Mouse (Mus musculus) cerebellum, adult 11 months (tissue): ENCODE data around the gene Gm13090.

Experiments
- DNase-seq: peaks from one replicate; pipeline ENCODE4 v3.0.0; 2022

Gene Gm13090

GRCm38 (mm10) chr4:151097104-151097438 is 7.7 kb downstream of the Gm13090 start:
- DNase-seq: no peak

GRCm38 (mm10) chr4:151103646-151104045 is 14.3 kb downstream of the Gm13090 start:
- DNase-seq: no peak

DNA sequence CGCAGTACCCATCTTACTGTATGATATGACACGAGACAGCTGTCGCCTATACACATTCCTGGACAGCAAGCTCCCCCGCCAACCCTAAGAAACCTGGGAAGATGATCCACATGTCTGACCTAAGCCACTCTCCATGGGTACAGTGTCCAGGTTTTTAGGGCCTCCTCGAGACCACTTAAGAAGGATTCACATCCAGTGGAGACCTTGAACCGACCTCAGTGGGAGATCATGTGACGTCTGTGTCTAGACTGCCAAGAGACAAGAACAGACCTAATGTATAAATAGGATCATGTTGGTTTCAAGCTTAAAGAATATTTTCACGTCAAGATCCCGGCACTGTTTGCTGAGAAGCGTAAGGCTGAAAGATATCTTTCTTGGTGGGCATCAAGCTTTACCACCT is 14.8 kb downstream of the Gm13090 start:
- DNase-seq: no peak

DNA sequence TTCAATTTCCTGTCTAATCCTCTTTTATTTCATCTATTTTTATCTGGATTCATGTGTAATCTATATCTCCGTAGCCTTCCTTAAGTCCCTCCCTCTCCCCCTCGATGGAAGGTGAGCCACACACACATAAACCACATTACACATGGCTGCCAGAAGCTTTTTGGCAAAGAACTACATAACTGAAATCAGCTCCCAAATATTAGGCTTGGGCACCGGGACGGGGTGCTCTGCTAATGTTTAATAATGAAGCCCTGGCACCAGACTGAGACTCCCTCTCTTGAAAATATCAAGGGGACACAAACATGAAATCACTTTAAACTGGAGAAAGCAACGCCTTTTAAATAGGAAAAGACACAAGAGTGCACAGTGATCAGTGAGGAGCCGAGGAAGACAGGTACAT is 16.5 kb downstream of the Gm13090 start:
- no peak for DNase-seq

- DNase-seq: no peak
Observed at GRCm38 (mm10) chr4:151106468-151106867, 17.1 kb downstream of the Gm13090 start.

DNA sequence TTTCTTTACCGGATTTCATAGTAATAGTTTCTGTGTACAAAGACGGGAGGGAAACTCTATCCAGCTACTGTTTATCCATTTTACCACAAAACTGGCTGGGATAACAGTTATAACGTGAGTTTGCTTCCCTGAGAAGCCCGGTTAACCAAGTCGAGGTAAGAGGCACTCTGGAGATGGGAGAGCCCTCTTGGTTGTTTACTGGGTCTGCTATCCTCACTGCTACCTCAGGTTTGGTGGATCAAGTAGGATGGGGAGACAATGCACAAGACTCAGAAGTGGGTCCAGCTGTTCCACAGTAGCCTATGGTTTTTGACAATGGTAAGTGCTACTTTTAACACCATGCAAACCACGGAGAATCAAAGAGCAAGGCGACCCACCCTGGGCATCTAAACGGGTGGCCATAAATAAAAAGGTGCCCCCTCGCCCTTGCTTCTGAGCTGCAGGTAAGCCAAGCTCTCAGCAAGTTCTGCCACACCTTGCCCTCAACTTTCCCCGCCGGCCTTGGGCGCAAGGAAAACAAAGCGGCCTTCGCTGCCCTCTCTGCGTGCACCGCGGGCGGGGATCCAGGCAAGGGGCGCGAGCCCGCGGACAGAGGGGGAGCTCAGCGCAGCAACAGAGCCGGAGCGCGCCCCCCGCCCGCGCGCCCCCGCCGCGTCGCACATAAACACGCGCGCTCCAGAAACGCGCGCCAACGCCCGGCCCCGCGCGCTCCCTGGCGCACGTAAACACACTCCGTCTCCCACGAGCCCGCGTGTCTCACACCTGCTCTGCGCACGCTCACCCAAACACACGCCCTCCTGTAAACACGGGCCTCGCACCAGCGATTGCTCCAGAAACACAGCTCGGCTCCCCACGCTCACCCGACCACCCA is 18.0 kb downstream of the Gm13090 start:
- peak; percentile 62 for DNase-seq

- DNase-seq: peak; percentile 91
Observed at GRCm38 (mm10) chr4:151108028-151108771, 18.8 kb downstream of the Gm13090 start.

GRCm38 (mm10) chr4:151108834-151109241 is 19.5 kb downstream of the Gm13090 start:
- DNase-seq: no peak

- no peak for DNase-seq
Observed at GRCm38 (mm10) chr4:151111226-151111625, 21.9 kb downstream of the Gm13090 start.

- DNase-seq: no peak
Observed at GRCm38 (mm10) chr4:151114574-151114973, 25.2 kb downstream of the Gm13090 start.

DNA sequence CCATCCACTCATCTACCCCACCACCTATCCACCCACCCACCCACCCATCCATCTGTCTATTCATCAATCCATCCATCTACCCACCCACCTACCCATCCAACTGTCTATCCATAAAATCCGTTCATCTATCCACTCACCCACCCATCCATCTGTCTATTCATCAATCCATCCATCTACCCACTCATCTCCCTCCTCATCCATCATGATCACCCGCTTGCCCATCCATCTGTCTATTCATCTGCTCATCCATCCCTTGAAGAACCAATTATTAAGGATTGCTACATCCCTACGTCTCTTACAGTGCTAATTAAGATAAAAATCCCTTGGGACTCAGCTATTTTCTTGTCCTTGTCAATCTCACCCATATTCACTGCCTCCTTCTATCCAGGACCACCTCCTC is 29.5 kb downstream of the Gm13090 start:
- DNase-seq: no peak

GRCm38 (mm10) chr4:151127636-151128548 is 38.5 kb downstream of the Gm13090 start:
- no peak for DNase-seq

DNA sequence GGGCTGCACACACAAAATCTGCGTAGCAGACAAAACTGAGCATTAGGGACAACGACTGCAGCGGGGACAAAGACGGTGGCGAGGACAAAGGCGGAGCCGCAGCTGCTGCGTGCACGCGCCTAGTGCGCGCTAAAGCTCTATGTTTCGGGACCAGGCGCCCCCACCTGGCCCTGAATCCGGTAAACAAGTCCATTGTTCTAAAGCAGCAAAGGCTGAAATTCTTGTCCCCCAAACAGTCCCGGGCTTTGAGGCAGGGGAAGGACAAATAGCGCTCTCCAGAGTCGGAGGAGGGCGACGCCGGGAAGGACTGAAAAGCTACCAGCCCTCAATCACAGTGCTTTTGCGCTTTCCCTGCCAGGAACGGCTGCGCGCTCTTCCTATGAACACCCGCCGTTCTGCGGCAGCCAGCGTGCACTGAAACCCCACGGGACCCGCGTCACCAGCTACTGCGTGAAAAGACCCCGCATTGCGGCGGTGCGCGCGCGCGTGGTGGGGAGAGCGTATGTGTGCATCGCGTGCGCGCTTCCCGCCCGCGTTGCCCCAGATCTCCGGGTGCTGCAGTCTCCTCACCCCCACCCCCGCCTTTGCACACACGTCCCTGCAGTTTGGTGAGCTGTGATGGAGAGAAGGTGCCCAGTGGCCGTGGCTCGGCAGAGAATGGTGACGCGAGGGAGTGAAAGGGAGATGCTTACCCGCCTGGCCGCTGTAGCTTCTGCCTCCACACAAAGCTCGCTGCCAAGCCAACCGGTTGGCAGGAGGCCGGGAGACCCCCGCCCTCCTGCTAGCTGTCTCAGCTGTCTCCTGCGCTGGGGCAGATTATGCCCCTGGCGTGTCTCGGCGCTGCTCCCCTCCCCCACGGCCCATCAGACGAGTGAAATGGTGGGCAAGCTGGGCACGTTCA is 39.5 kb downstream of the Gm13090 start:
- peak; percentile 88 for DNase-seq

DNA sequence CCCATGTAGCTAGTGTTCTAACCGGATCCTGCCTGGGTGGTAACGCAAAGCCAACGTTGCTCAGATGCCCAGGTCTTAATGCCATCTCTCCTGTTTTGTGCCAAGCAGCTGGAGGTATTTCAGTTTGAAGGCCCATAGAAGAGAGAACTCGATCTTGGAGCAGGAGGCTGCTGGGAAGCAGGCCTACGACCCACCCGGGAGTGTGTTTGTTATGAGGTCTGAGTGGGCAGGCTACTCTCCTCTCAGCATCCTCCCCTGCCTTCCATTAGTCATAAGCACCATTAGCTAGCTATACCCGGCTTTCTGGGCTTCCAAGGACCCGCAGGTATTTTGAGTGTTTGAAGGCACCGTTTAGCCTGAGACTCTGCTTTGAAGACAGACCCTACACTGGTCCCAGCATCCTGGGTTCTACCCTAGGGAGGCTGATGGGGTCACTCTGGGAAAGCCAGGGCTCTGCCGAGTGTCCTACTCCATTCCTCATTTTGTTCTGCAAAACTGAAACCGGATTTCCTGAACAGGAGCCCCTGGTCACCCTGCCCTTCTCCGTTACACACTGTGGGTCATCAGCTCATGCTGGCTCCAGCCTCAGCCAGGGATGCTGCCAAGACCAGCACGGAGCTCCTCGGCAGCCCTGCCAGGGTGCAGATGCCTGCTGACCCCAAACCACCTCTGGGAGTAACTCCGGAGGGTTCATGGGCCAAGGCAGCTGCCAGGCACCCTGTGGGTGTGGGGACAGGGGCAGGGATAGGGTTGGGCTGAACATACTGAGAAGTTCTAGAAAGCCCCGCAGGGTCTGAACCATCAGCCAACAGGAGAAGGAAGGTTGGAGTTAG is 40.6 kb downstream of the Gm13090 start:
- DNase-seq: no peak

GRCm38 (mm10) chr4:151130756-151131490 is 41.6 kb downstream of the Gm13090 start:
- no peak for DNase-seq

DNA sequence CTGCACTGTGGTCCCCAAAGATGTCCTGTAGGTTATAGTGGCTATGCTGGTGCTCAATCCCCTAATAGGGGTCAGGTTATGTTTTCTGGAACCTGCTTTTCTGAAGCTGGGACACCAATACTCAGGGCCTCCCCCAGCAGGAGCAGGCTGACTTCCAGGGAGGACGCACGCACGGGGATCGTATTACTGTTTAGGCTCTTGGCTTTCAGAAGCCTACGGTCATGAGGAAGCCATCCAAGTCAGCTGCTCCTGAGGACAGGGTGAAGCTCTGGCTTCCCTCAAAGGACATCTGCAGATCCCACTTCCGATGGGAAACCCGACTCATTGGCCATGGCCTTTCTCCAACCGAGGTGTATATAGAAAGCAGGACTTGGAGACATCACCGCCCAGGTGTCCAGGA is 43.1 kb downstream of the Gm13090 start:
- DNase-seq: no peak

- DNase-seq: no peak
Observed at GRCm38 (mm10) chr4:151133760-151134159, 44.4 kb downstream of the Gm13090 start.

DNA sequence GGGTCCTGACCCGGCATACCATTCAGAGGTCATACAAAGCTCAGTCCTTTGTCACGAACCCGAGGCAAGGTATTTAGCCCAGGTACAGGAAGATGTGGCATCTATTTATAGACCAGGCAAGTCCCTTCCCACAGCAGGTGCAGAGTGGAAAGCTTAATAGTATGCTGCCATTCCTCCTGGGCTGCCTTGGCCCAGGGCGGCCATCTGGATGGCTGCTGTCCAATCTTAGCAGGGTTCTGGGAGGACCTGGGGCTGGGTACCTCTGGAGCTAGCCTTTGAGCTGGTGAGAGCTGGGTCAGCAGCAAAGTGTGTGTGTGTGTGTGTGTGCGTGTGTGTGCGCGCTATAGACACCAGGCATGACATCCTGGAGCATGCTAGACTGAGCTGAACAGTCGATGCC is 46.1 kb downstream of the Gm13090 start:
- DNase-seq: no peak

- DNase-seq: no peak
Observed at GRCm38 (mm10) chr4:151137701-151138100, 48.3 kb downstream of the Gm13090 start.

DNA sequence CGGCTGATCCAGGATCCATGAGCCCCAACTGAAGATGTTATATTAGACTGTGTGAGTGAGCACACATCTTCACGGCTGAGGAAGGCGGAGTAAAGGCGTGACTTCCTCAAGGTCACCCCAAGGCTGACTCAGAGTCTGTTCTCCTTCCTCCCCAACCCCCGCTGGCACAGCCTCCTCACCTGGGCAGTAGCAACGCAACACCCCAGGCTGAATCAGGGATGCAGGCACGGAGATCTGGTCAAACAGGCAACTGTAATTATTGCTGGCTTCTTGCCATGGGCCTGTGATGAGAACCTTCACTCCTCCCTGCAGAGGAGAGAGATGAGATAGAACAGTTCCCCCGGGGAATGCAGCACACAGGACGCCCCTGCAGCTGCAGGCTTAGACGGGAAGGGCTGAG is 48.8 kb downstream of the Gm13090 start:
- no peak for DNase-seq
